ENCODE assay signal across 10 mouse cellular contexts in the genomic region with DNA sequence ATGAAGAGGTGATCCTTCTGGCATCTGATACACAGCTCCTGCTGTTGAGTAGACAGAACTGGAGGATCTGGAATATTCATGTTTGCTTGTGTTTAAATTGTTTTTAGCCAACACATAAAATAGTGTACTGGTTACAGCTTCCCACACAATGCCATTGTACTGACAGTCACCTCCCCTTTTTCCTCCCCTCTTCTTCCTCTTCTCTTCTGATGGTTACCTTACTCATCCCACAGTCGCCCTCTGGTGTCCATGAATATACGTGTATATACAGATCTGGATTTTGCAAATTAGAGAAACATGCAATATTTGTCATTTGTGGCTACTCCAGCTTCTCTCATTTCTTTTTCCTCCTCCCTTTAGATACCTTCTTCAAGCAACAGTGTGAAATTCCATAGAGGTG. TPM values are rescaled to one million over a fixed set of nuclear protein-coding genes. Genes with fewer than 3 reads are reported as not detected.
DNase-seq lines count a peak whose midpoint lies in the region; ATAC-seq and TF ChIP-seq lines count a peak whose summit lies in the region.
"Had no signal": no experiment of that assay in that cellular context is flagged by ENCODE, and none has a peak within 500 bp of the region (broad histone marks: within the 10 kb centered on the region; RNA-seq: fewer than 3 reads in every experiment).

No protein-coding gene starts in this region.

- no peaks in the 10 kb centered on the region for H3K4me1 ChIP-seq in midbrain, postnatal 0 days (ENCODE audit: insufficient read depth, low read length)
- H3K4me1 ChIP-seq in midbrain, embryonic 15.5 days = no peaks in the 10 kb centered on the region
- H3K4me1 ChIP-seq: heart, embryonic 13.5 days; stomach, embryonic 15.5 days had no signal

- H3K27me3 ChIP-seq in midbrain, postnatal 0 days (ENCODE audit: insufficient read depth, low read length) = no peaks in the 10 kb centered on the region
- H3K27me3 ChIP-seq in midbrain, embryonic 15.5 days (replicated peaks) = no peaks in the 10 kb centered on the region
- H3K27me3 ChIP-seq: heart, embryonic 13.5 days; stomach, embryonic 15.5 days had no signal

- 46% methylated on average over 2 of the region's 2 CpGs for WGBS in midbrain, postnatal 0 days
- WGBS in midbrain, embryonic 15.5 days = 29% methylated on average over 2 of the region's 2 CpGs
- 19% methylated on average over 2 of the region's 2 CpGs for WGBS in large intestine, adult 2 months

- ATAC-seq in midbrain, postnatal 0 days (ENCODE audit: low FRiP score) = no peak
- ATAC-seq in midbrain, embryonic 15.5 days (replicated peaks) = no peak
- ATAC-seq in erythroblast, adult 5-6 weeks (replicated peaks; ENCODE audit: low FRiP score, poor library complexity, severe bottlenecking) = no peak

- peak; percentile 47 for TF ChIP-seq CTCF in midbrain, postnatal 0 days (IDR thresholded peaks at IDR 0.05)

- no peaks in the 10 kb centered on the region for H3K9me3 ChIP-seq in midbrain, postnatal 0 days (ENCODE audit: low read length)
- H3K9me3 ChIP-seq in midbrain, embryonic 15.5 days = no peaks in the 10 kb centered on the region
- H3K9me3 ChIP-seq: heart, embryonic 13.5 days; stomach, embryonic 15.5 days had no signal

- no peak overlapping the region for H3K9ac ChIP-seq in midbrain, postnatal 0 days (replicated peaks; ENCODE audit: low read length, poor library complexity, severe bottlenecking)
- no peak overlapping the region for H3K9ac ChIP-seq in midbrain, embryonic 15.5 days
- H3K9ac ChIP-seq: heart, embryonic 13.5 days; stomach, embryonic 15.5 days had no signal

- H3K36me3 ChIP-seq in midbrain, postnatal 0 days (ENCODE audit: insufficient read depth, low read length) = no peaks in the 10 kb centered on the region
- no peaks in the 10 kb centered on the region for H3K36me3 ChIP-seq in midbrain, embryonic 15.5 days (replicated peaks)
- H3K36me3 ChIP-seq: heart, embryonic 13.5 days; stomach, embryonic 15.5 days had no signal

- DNase-seq in gastrocnemius, adult 18-20 months (ENCODE audit: low spot score) = peak; percentile 21
- DNase-seq in gastrocnemius, postnatal 36 days = no peak
- peak; percentile 6 for DNase-seq in midbrain, postnatal 0 days (ENCODE audit: low spot score)
- DNase-seq in large intestine, adult 2 months (ENCODE audit: low read depth, low spot score) = peak; percentile 7
- DNase-seq in spleen, postnatal 4 days (ENCODE audit: low spot score in 2 of 2) = peak; percentile 53 to 73
- no peak for DNase-seq in testis, postnatal 10 days (ENCODE audit: low spot score)

- intact Hi-C loops in gastrocnemius, postnatal 36 days (cut with DNase I) = no loop called here

- H3K4me2 ChIP-seq in midbrain, postnatal 0 days (ENCODE audit: low read depth, low read length, poor library complexity, severe bottlenecking) = no peak overlapping the region
- H3K4me2 ChIP-seq in midbrain, embryonic 15.5 days = no peak overlapping the region
- H3K4me2 ChIP-seq: heart, embryonic 13.5 days; stomach, embryonic 15.5 days had no signal

- H3K27ac ChIP-seq in midbrain, postnatal 0 days (ENCODE audit: low read depth, low read length) = no peak overlapping the region
- H3K27ac ChIP-seq in midbrain, embryonic 15.5 days = no peak overlapping the region
- H3K27ac ChIP-seq: heart, embryonic 13.5 days; stomach, embryonic 15.5 days had no signal

- no peak overlapping the region for H3K4me3 ChIP-seq in midbrain, postnatal 0 days (ENCODE audit: low read depth, low read length)
- no peak overlapping the region for H3K4me3 ChIP-seq in midbrain, embryonic 15.5 days
- H3K4me3 ChIP-seq: heart, embryonic 13.5 days; stomach, embryonic 15.5 days had no signal

RNA-seq across cellular contexts. Expression of a gene that starts 1.5 kb away (rescaled TPM):
- not detected for total RNA-seq in gastrocnemius, adult 18-20 months (2021)
- under 1 TPM in 1 of 2 experiments, not detected in 1; 0.17 TPM for total RNA-seq in gastrocnemius, postnatal 36 days (2021)
- total RNA-seq in midbrain, postnatal 0 days (2014; rRNA removed) = not detected in 2 replicates
- 0.11 TPM in 1 of 2 replicates, not detected in the other for polyA plus RNA-seq in midbrain, postnatal 0 days (2015; fragmentation: Nextera tagmentation; extraction: Ambion mirVana)
- polyA plus RNA-seq in midbrain, embryonic 15.5 days (2015; fragmentation: Nextera tagmentation; extraction: Ambion mirVana) = 0.09 and 0.15 TPM in 2 replicates
- polyA plus RNA-seq in large intestine, adult 2 months (2012; rRNA removed) = 0.70 and 1.1 TPM in 2 replicates
- total RNA-seq in erythroblast, adult 5-6 weeks (2015; ENCODE audit: low replicate concordance) = 16.5 and 18.6 TPM in 2 replicates
- 23.3 and 26.2 TPM in 2 replicates for total RNA-seq in erythroblast, adult 5-6 weeks (2017; ENCODE audit: low replicate concordance)

RNA-seq across cellular contexts. Expression of a gene that starts 50.2 kb away (rescaled TPM):
- total RNA-seq in gastrocnemius, adult 18-20 months (2021) = 1 to 10 TPM in 1 of 2 experiments, under 1 TPM in 1; 0.62 to 1.2 TPM
- 1 to 10 TPM in 1 of 2 experiments, under 1 TPM in 1; 0.56 to 1.1 TPM for total RNA-seq in gastrocnemius, postnatal 36 days (2021)
- 1.7 and 1.9 TPM in 2 replicates for total RNA-seq in midbrain, postnatal 0 days (2014; rRNA removed)
- polyA plus RNA-seq in midbrain, postnatal 0 days (2015; fragmentation: Nextera tagmentation; extraction: Ambion mirVana) = 1.4 and 1.8 TPM in 2 replicates
- 1.6 and 2.2 TPM in 2 replicates for polyA plus RNA-seq in midbrain, embryonic 15.5 days (2015; fragmentation: Nextera tagmentation; extraction: Ambion mirVana)
- 9.0 and 10.5 TPM in 2 replicates for polyA plus RNA-seq in large intestine, adult 2 months (2012; rRNA removed)
- total RNA-seq in erythroblast, adult 5-6 weeks (2015; ENCODE audit: low replicate concordance) = 36.9 and 58.1 TPM in 2 replicates
- total RNA-seq in erythroblast, adult 5-6 weeks (2017; ENCODE audit: low replicate concordance) = 71.9 and 73.6 TPM in 2 replicates

RNA-seq across cellular contexts. Expression of a gene that starts 59.8 kb away (rescaled TPM):
- under 1 TPM in 1 of 2 experiments, not detected in 1; 0.14 TPM for total RNA-seq in gastrocnemius, adult 18-20 months (2021)
- total RNA-seq in gastrocnemius, postnatal 36 days (2021) = not detected
- 0.90 TPM in 1 of 2 replicates, not detected in the other for total RNA-seq in midbrain, postnatal 0 days (2014; rRNA removed)
- 0.22 TPM in 1 of 2 replicates, not detected in the other for polyA plus RNA-seq in midbrain, postnatal 0 days (2015; fragmentation: Nextera tagmentation; extraction: Ambion mirVana)
- polyA plus RNA-seq in midbrain, embryonic 15.5 days (2015; fragmentation: Nextera tagmentation; extraction: Ambion mirVana) = 0.18 TPM in 2 replicates
- 2.0 TPM in 2 replicates for polyA plus RNA-seq in large intestine, adult 2 months (2012; rRNA removed)
- total RNA-seq in erythroblast, adult 5-6 weeks (2015; ENCODE audit: low replicate concordance) = 52.5 and 75.0 TPM in 2 replicates
- total RNA-seq in erythroblast, adult 5-6 weeks (2017; ENCODE audit: low replicate concordance) = 22.6 and 27.2 TPM in 2 replicates
- polyA plus RNA-seq: heart, embryonic 13.5 days had no signal

Comparison
In these comparisons a context has a peak if more than half of its experiments do, and no peak if none do; other contexts are left out.
1. DNase-seq: peak in gastrocnemius, adult 18-20 months (single experiment), midbrain, postnatal 0 days (single experiment), large intestine, adult 2 months (single experiment) and spleen, postnatal 4 days (2 of 2); none in gastrocnemius, postnatal 36 days (0 of 2) and testis, postnatal 10 days (single experiment).
2. RNA of a gene that starts 1.5 kb away (total RNA-seq): 16.5 to 26.2 TPM in erythroblast, adult 5-6 weeks; 0.17 TPM in gastrocnemius, postnatal 36 days, not detected in gastrocnemius, adult 18-20 months and not detected in midbrain, postnatal 0 days; every median in the first group is over 10 times any median in the second.
3. RNA of a gene that starts 50.2 kb away (total RNA-seq): 36.9 to 73.6 TPM in erythroblast, adult 5-6 weeks; 1.7 to 1.9 TPM in midbrain, postnatal 0 days, 0.62 to 1.2 TPM in gastrocnemius, adult 18-20 months and 0.56 to 1.1 TPM in gastrocnemius, postnatal 36 days; every median in the first group is over 10 times any median in the second.
4. RNA of a gene that starts 59.8 kb away (total RNA-seq): 22.6 to 75.0 TPM in erythroblast, adult 5-6 weeks; 0.14 TPM in gastrocnemius, adult 18-20 months, not detected in gastrocnemius, postnatal 36 days and 0.90 TPM in midbrain, postnatal 0 days; every median in the first group is over 10 times any median in the second.